Mouse (Mus musculus): ENCODE data around the gene Rbbp6.

Rbbp6 gene

DNA sequence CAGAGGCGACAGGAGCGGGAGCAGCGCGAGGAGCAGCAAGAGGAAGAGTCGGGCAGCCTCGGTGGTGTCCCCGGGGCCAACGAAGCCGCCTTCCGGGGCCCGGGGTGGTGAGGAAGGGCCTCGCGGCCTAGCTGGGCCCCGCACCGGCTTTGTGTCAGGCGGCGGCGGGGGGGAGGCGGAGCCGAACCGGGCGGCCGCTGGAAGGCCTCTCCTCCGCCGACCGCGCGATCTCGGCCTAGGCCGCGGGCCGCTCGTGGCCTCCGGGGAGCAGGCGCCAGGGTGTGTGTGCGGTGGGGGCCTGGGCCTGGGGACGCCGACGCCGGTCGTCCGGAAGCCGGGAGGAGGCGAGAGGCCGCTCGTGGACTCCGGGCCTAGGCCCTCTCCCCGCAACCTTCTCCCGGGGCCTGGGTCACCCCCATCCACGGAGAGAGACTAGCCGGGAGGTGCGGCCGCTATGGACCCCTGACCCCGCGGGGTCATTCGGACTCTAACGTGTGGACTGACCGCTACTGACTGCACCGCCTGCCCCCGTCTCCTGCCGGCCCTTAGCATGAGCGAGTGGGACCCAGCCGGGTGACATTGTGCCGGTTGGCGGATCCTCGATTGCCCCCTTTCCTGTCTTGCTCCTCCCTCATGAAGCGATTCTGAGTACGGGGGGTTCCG, 4.8 kb downstream of the Rbbp6 start:
- intact Hi-C loops (cut with DNase I): no loop called here

DNA sequence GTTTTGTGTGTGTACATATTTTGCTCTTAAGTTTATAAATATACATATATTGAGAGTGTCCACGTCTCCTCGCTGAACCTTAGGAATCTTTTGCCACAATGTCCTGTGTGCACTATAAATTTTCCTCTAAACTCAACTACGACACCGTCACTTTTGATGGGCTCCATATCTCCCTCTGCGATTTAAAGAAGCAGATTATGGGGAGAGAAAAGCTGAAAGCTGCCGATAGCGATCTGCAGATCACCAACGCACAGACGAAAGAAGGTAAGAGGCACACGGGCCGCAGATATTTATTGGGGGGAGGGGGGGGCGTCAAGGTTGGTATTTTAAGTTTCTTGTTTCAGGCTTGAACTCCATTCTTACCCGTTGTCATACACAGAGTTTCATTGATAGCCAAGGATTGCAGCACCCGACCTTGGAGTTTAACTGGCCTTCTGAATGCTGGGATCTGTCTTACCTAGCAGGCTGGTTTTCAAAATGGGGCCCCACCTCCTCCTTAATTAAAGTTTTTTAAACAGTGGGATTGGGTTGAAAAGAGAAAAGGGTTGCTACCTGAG, 5.5 kb downstream of the Rbbp6 start:
- intact Hi-C loops (cut with DNase I): no loop called here

DNA sequence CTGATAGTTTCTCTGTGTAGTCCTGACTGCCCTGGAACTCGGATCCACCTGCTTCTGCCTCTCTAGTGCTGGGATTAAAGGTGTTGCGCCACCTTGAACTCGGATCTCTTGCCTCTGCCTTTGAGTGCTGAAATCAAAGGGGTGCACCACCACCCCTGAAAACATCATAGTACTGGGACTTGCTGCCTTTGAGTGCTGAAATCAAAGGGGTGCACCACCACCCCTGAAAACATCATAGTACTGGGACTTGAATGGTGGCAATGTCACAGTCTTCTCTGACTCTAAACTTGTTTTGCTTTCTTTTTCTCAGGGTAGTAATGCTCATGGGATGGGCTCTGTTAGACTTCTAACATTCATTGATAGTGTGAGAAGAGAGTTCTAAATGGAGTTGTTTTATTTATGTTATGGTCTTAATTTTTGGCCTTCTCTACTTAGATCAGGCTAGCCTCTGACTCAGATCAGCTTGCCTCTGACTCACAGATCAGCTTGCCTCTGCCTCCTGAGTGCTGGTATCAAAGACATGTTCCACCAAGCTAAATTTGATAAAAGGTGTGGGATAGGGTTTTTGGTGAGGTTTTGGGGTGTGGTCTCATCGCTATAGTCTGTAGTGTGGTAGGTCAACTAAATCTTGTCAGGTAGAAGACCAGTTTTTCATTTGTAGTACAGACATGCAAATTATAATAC, 6.7 kb downstream of the Rbbp6 start:
- intact Hi-C loops (cut with DNase I): no loop called here

DNA sequence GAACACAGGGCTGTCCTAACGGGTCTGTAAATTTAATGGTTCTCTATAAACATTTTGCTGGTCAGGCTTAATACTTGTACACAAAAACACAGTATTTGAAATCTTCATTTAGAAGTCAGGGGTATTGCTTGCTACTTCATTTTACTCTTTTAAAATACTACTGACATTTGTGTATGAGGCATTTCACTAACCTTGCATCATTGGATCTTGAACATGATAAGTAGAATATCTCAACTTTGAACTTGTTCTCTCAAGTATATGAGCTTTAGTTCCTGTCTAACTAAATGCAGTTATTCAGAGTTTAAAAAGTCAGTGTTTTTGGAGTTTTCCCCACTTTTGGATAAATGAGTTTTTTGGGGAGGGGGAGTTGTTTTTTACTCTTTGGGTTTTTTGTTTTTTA, 14.0 kb downstream of the Rbbp6 start:
- intact Hi-C loops (cut with DNase I): no loop called here

DNA sequence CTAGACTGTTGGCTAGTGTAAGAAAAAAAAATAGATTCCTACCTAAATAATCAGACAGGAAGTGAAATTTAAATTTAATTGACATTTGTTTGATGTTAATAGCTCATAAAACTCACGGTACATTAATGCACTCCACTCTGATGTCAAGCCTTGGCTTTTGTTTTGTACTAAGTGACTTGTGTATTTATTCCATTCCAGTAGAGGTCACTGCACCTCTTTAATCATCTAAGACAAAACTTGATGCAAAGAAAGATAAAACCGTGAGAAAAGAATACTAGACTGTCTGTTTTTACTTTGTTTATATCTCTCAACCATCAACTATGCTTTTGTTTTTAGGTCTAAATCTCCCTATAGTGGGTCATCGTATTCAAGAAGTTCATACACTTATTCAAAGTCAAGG, 32.7 kb downstream of the Rbbp6 start:
- intact Hi-C loops (cut with DNase I): no loop called here

DNA sequence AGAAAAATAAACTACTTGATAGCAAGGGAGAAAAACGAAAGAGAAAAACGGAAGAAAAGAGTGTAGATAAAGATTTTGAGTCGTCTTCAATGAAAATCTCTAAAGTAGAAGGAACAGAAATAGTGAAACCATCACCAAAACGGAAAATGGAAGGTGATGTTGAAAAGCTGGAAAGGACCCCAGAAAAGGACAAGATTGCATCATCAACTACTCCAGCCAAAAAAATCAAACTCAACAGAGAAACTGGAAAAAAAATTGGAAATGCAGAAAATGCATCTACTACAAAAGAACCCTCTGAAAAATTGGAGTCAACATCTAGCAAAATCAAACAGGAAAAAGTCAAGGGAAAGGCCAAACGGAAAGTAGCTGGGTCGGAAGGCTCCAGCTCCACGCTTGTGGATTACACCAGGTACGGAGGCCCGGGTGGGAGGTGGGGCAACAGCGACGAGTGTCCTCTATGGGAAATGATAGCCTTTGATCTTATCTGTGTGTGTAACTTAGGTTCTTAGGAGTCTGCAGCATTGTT, 34.4 kb downstream of the Rbbp6 start:
- intact Hi-C loops (cut with DNase I): loop anchor here (10.0 kb wide), 1 partner anchor 295 kb away; no protein-coding TSS in a partner anchor

DNA sequence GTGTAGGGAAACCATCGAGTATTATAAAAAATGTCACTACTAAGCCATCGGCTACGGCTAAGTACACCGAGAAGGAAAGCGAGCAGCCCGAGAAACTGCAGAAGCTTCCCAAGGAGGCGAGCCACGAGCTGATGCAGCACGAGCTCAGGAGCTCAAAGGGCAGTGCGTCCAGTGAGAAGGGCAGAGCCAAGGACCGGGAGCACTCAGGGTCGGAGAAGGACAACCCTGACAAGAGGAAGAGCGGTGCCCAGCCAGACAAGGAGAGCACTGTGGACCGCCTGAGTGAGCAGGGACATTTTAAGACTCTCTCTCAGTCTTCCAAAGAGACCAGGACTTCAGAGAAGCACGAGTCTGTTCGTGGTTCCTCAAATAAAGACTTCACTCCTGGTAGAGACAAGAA, 35.3 kb downstream of the Rbbp6 start:
- intact Hi-C loops (cut with DNase I): loop anchor here (10.0 kb wide), 1 partner anchor 294 kb away; no protein-coding TSS in a partner anchor

DNA sequence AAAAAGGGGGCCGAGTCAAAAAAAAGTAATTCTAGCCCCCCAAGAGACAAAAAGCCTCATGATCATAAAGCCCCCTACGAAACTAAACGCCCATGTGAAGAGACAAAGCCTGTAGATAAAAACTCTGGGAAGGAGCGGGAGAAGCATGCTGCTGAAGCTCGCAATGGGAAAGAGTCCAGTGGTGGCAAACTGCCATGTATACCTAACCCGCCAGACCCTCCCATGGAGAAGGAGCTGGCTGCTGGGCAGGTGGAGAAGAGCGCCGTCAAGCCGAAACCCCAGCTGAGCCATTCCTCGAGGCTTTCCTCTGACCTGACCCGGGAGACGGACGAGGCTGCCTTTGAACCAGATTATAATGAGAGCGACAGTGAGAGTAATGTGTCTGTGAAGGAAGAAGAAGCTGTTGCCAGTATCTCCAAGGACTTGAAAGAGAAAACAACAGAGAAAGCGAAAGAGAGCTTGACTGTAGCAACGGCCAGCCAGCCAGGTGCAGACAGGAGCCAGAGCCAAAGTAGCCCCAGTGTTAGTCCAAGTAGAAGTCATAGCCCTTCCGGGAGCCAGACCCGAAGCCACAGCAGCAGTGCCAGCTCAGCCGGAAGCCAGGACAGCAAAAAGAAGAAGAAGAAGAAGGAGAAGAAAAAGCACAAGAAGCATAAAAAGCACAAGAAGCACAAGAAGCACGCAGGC, 36.0 kb downstream of the Rbbp6 start:
- intact Hi-C loops (cut with DNase I): loop anchor here (10.0 kb wide), 1 partner anchor 293 kb away; no protein-coding TSS in a partner anchor

DNA sequence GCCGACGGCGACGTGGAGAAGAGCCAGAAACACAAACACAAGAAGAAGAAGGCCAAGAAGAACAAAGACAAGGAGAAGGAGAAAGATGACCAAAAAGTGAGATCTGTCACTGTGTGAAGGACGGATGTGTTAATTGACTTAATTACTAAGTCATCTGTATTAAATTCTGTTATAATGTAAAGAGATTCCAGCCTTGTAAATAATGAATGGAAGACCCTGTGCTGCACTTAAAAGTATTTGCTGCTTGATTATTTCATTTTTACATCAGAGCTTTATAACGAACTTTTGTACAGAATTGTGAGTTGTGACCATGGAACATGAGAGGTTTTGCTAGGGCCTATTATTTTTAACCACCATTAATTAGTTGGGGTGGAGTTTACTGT, 36.5 kb downstream of the Rbbp6 start:
- intact Hi-C loops (cut with DNase I): loop anchor here (10.0 kb wide), 1 partner anchor 293 kb away; no protein-coding TSS in a partner anchor

DNA sequence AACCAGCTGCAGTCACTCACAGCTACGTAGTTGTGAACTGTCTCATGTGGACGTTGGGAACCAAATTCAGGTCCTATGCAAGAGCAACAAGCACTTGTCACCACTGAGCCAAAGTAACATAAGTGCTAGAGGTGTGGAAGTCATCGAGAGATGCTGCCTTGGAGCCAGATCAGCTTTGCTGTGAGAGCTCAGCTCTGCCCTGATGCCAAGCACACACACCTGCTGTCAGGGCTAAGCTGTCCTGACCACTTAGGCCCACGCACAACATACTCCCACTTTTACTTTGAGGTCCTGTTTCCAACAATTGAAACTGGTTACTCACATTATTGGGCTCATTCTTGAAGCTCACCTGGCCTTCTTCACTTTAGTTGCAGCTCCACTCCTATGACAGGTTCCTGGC, 37.7 kb downstream of the Rbbp6 start:
- intact Hi-C loops (cut with DNase I): loop anchor here (10.0 kb wide), 1 partner anchor 292 kb away; no protein-coding TSS in a partner anchor

DNA sequence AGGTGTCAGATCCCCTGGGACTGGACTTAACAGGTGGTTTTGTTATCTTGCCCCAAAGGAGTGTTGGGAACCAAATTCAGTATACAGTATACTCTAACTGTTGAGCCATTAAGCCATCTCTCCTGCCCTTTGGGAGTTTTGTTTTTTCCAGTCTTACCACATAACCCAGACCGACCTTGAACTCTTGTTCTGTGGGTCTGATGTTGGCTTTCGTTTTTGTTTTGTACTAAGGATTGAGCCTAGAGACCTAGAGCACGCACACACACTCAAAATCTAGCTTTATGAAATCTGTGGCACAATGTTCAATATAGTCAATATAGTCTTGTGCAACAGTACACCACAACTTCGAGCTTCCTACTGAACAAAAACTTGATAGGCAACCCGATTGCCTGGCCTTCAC, 39.0 kb downstream of the Rbbp6 start:
- intact Hi-C loops (cut with DNase I): loop anchor here (10.0 kb wide), 1 partner anchor 290 kb away; no protein-coding TSS in a partner anchor

DNA sequence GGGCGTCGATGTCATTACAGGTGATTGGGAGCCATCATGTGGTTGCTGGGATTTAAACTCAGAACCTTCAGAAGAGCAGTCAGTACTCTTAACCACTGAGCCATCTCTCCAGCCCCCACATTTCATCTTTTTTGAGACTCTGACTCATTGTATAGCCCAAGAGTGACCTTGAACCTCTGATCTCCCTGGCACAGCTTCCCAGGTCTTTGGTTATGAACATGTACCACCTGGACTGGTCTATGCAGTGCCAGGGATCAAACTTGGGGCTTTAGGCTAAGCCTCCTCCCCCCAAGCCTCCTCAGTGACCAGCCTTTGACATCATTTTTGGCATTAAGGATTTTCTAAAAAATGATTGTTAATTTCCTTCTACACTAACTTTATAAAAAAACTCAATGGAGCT, 40.8 kb downstream of the Rbbp6 start:
- intact Hi-C loops (cut with DNase I): loop anchor here (10.0 kb wide), 1 partner anchor 289 kb away; no protein-coding TSS in a partner anchor

DNA sequence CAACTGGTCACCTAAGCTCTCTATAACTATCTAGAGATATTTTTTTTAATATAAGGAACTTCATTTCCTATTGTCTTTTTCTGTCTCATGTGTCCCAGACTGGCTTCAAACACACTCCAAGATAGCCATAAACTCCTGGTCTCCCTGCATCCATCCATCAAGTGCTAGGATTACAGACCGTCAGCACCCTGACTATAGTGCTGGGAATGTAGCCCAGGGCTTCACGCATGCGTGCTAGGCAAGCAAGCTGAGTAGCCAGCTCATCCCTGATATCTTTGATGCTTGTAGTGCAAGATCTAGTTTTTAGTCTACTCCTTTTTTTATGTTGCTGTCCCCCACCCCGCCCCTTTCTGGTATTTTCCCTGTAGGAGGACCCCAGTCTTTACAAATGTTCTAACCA, 42.3 kb downstream of the Rbbp6 start:
- intact Hi-C loops (cut with DNase I): loop anchor here (10.0 kb wide), 1 partner anchor 287 kb away; no protein-coding TSS in a partner anchor

DNA sequence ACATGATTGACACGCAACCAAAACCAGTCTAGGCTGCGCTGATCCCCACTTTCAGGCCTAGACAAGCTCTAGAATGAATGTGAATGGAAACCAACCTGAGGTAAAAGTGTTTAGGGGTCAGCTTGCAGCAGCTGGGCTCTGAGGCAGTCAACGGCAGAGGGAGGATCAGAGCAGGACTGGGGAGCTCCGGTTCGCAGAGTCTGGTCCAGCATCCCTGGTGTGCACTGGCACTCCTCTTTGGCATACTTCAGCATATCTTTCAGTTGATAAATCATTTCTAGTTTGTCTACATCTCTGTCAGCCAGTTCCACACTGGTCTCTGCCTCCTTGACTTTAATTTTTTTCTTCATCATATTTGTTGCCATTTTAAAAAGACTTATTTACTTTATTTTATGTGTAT, 48.0 kb downstream of the Rbbp6 start:
- intact Hi-C loops (cut with DNase I): loop anchor here (10.0 kb wide), 1 partner anchor 451 kb away; the partner anchor contains the start of gene Aqp8

DNA sequence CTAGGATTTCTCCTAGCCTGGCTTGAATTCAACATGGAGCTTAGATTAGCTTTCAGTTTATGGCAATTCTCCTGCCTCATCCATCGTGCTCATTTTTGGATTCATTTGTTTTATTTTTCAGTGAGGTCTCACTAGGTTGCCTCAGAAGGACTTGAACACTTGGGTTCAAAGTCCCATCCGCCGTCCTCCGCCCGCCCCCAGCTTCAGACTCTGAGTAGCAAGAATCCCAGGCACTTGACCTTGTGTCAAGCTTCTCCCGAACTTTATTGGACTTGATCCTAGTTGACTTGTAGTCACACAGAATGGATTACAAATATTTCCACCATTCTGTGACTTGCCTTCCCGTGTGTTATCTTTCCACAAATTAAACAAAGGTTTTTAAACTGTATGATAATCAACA, 49.2 kb downstream of the Rbbp6 start:
- intact Hi-C loops (cut with DNase I): loop anchor here (5.0 to 10.0 kb wide), 2 partner anchors 188 to 450 kb away; partner anchors contain the start of gene Aqp8

DNA sequence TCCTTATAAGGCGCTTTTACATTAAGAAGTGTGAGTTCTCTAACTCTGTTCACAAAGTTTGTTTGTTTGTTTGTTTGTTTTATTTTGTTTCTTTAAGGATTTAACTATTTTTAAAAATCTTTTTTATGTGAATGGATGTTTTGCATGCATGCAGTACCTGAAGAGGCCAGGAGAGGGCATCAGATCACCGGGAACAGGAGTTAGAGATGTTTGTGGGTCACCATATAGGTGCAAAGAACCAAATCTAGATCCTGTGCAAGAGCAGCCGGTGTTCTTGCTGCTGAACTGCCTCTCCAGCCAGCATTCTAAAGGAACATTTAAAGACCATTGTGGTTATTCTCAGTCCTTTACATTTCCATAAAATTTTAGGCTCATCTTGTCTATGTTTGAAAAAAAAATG, 52.1 kb downstream of the Rbbp6 start:
- intact Hi-C loops (cut with DNase I): loop anchor here (5.0 to 10.0 kb wide), 2 partner anchors 185 to 447 kb away; partner anchors contain the start of gene Aqp8

DNA sequence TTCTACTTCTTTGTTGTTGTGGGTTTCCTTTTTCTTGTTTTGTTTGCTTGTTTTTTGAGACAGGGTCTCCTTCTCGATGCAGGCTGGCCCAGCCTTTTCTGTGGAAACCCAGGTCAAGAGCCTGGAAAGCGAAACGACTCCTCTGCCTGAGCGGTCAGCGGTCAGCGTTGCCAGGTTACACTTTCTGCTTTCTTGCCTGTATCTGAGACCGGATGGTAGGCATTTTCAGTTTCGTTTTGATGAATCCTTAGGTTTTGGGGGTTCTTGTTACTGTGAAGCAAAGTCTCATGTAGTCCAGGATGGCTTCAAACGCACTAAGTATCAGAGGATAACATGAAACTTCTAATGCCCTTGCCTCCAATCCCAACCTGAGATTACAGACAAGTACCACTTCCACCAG, 59.6 kb downstream of the Rbbp6 start:
- intact Hi-C loops (cut with DNase I): no loop called here

DNA sequence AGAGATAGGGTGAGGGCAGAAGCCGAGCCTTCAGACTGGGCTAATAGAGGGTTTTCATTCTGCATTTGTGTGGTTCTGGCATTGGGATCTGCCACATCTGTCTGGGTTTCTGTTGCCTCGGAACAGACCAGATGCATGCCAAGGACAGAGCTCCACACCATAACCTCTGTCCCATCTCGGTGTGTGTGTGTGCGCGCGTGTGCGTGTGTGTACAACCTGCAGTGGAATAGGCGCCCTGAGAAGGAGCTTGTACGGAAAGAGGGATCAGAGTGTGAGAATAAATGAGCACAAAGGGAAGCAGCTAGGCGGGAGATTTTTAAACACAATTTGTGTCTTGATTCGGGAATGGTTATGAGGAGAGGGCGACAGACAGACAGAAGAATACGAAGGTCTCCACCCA, 64.8 kb downstream of the Rbbp6 start:
- intact Hi-C loops (cut with DNase I): no loop called here

DNA sequence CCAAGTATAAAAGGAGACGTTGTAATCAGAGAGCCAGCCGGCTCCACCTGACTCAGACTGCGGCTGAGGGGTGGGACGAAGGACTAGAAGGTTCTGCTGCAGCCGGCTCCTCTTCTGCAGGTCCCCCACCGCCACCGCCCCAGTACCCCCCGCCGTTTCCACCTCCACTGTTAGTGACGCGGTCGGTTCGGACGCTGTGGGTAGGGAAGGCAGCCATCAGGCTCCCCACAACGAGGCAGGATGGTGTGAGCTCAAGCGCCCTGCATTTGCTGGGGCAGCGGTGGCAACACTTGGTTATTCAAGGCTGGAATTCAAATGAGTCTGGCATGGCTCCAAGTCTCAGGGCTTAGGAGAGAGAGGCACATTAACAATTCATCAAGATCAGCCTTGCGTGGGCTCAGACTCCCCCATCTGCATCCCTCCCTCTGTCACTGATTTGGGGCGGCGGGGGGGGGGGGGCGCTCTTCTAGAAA, 65.3 kb downstream of the Rbbp6 start:
- intact Hi-C loops (cut with DNase I): no loop called here

DNA sequence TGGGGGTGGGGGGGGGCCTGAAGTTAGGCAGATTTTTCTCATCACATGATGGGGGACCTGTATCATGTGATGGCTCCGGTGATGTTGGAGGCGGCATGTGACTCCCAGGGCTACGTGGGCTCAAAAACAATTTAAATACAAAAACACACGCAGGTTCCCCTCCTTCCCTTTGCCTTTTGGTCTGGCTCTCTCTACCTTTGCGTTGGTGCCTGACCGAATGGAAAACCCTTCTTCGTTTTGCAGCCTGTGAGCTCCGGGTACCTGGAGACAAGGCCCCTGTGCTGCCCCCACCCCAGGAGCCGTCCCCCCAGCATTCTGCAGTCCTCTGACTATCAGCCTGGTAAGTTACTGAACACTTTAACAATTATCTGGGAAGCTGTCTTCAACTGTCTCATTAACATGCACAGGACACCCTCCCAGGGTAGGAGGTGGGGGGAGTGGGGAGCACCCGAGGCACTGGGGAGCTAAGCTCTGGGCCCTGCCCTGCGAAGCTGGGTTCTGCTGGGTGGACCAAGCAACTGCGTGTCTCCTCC, 65.8 kb downstream of the Rbbp6 start:
- intact Hi-C loops (cut with DNase I): no loop called here

DNA sequence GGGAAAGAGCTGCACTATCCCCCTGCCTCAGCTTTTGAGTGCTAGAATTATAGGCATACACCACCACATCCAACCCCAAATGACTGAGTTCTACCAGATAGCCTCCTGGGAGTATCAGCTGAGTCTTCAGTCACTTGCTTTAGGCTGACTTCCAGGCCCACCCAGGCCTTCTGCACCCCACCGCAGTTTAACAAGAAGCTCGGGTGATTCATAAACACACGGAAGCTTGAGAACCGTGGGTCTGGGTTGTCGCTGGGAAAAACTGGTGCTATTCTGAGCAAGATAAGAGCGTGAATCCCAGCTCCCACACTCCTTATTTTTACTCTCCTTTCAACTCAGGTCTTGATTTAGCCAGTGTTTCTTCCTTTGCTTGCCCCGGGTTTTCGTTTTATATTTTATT, 69.8 kb downstream of the Rbbp6 start:
- intact Hi-C loops (cut with DNase I): no loop called here

Measured in adrenal gland (tissue).